Mouse (Mus musculus): ENCODE measurements around the gene Zc3h7b. TPM values are rescaled to one million over a fixed set of nuclear protein-coding genes. Genes with fewer than 3 reads are reported as not detected.

Zc3h7b gene
- polyA plus RNA-seq, 1 experiment: 67.0 TPM

DNA sequence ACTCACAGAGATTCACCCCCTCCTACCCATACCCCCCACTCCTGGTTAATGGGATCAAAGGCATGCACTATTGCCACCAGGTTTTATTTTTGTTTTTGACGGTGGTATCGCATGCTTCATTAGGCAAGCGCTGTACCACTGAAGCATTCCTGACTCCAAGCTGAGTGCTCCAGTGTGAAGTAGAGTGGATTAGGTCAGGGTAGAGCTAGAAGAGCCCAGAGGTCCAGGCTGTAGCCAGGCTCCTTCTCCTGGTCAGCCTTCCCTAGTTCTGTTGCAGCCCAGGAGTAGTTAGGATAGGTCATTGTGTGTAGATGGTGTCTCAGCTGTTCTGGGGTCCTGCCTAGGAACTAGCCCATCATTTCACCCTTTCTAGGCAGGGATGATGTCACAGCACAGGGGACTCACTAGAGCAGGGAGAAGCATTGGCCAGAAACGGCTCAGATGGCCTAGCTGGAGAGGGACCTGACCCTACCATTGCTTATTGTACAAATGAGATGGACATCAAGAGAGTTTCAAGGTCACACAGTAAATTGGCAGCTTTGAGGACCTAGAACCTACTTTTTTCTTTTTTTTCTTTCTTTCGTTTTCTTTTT, 100.3 kb downstream of the Zc3h7b start:
- DNase-seq: no peak
- 50% methylated on average over 5 of the region's 5 CpGs for WGBS
- TF ChIP-seq POLR2A (IDR thresholded peaks at IDR 0.05; ENCODE audit: borderline replicate concordance, insufficient read depth, low read length) (no peak), CTCF (IDR thresholded peaks at IDR 0.05; ENCODE audit: borderline replicate concordance, insufficient read depth, low read depth, low read length) (no peak)
- Histone ChIP-seq H3K4me3 (replicated peaks; ENCODE audit: insufficient read depth, low read depth, low read length) (no peak overlapping the region), H3K4me1 (ENCODE audit: control insufficient read depth, insufficient read depth, low read length) (peaks cover 27% of the 10 kb centered on the region), H3K27ac (ENCODE audit: insufficient read depth, low read length) (peak overlapping the region; percentile 30; the same call in 1 of the 2 replicates), H3K27me3 (ENCODE audit: control insufficient read depth, insufficient read depth, low read length) (no peaks in the 10 kb centered on the region)

DNA sequence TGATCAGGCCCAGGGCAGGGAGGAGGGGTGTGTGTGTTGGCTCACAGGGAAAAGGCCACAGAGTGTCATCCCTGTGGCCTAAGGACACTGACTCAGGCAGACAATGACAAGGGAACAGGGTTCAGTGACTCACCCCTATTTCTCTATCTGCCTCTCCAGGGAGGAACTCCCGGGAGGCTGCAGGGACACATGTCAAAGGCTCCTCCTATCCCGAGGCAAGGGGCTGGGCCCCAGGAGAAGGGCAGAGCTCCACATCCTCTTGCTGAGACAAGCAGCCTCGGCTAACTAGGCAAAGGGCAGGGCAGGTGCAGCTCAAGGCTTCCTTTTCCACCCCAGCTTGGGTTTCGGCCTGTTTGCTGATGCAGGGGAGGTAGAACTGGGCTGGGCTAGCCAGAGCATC, 100.9 kb downstream of the Zc3h7b start:
- DNase-seq: no peak
- Histone ChIP-seq H3K27ac (ENCODE audit: insufficient read depth, low read length) (no peak overlapping the region), H3K4me3 (replicated peaks; ENCODE audit: insufficient read depth, low read depth, low read length) (no peak overlapping the region), H3K27me3 (ENCODE audit: control insufficient read depth, insufficient read depth, low read length) (no peaks in the 10 kb centered on the region), H3K4me1 (ENCODE audit: control insufficient read depth, insufficient read depth, low read length) (peaks cover 30% of the 10 kb centered on the region)
- TF ChIP-seq POLR2A (IDR thresholded peaks at IDR 0.05; ENCODE audit: borderline replicate concordance, insufficient read depth, low read length) (no peak), CTCF (IDR thresholded peaks at IDR 0.05; ENCODE audit: borderline replicate concordance, insufficient read depth, low read depth, low read length) (no peak)
- WGBS: 36% methylated on average over 4 of the region's 4 CpGs

Other genes with a start within 250 kb of the Zc3h7b start
- 39.3 and 42.0 TPM in 2 replicates for gene Ep300, start 159.7 kb upstream of the Zc3h7b start, polyA plus RNA-seq (2012; rRNA removed)
- gene L3mbtl2, start 81.2 kb upstream of the Zc3h7b start, polyA plus RNA-seq (2012; rRNA removed): 28.0 and 28.9 TPM in 2 replicates
- gene Chadl, start 47.8 kb upstream of the Zc3h7b start, polyA plus RNA-seq (2012; rRNA removed): 16.6 and 17.4 TPM in 2 replicates
- gene Rangap1, start 473 bp downstream of the Zc3h7b start, polyA plus RNA-seq (2012; rRNA removed): 102 and 113 TPM in 2 replicates
- gene Tef, start 57.4 kb downstream of the Zc3h7b start, polyA plus RNA-seq (2012; rRNA removed): 279 and 288 TPM in 2 replicates
- gene Tob2, start 113.7 kb downstream of the Zc3h7b start, polyA plus RNA-seq (2012; rRNA removed): 36.9 and 51.5 TPM in 2 replicates
- 62.4 and 67.3 TPM in 2 replicates for gene Phf5a, start 126.9 kb downstream of the Zc3h7b start, polyA plus RNA-seq (2012; rRNA removed)
- gene Aco2, start 127.3 kb downstream of the Zc3h7b start, polyA plus RNA-seq (2012; rRNA removed): 621 and 638 TPM in 2 replicates
- gene Polr3h, start 181.2 kb downstream of the Zc3h7b start, polyA plus RNA-seq (2012; rRNA removed): 50.4 and 51.2 TPM in 2 replicates
- 258 and 264 TPM in 2 replicates for gene Csdc2, start 191.7 kb downstream of the Zc3h7b start, polyA plus RNA-seq (2012; rRNA removed)
- gene Pmm1, start 215.9 kb downstream of the Zc3h7b start, polyA plus RNA-seq (2012; rRNA removed): 249 and 289 TPM in 2 replicates
- gene 1700029P11Rik, start 235.5 kb downstream of the Zc3h7b start, polyA plus RNA-seq (2012; rRNA removed): not detected in 2 replicates
- gene Xrcc6, start 242.8 kb downstream of the Zc3h7b start, polyA plus RNA-seq (2012; rRNA removed): 35.9 and 37.9 TPM in 2 replicates

Measured in cerebellum, adult 2 months (tissue).